Mouse (Mus musculus) 3134 (cell line): ENCODE data around the gene Kdelc2.

ENCODE experiments used
- DNase-seq: peaks from one replicate; pipeline ENCODE4 v3.0.0-alpha.2; 2011; ENCODE audit warnings: low spot score; ENCODE audit not compliant: insufficient read length; ENCODE audit errors: extremely low read depth

Gene Kdelc2

GRCm38 (mm10) chr9:53383951-53384866 lies at the start of gene Kdelc2:
Kdelc2 (plus strand) TSS chr9:53384025.
- DNase-seq, result peak; percentile 95

GRCm38 (mm10) chr9:53335131-53335530 lies 48.7 kb upstream of the Kdelc2 start:
- no peak for DNase-seq

- no peak for DNase-seq
Measured at GRCm38 (mm10) chr9:53339603-53340002, 44.2 kb upstream of the Kdelc2 start.

- no peak for DNase-seq
Measured at GRCm38 (mm10) chr9:53340328-53340916, 43.4 kb upstream of the Kdelc2 start.

GRCm38 (mm10) chr9:53340969-53341368 lies 42.9 kb upstream of the Kdelc2 start:
- DNase-seq, result no peak

- DNase-seq, result no peak
Measured at GRCm38 (mm10) chr9:53341981-53342380, 41.8 kb upstream of the Kdelc2 start.

GRCm38 (mm10) chr9:53344646-53345432 lies 39.0 kb upstream of the Kdelc2 start:
- no peak for DNase-seq

GRCm38 (mm10) chr9:53345728-53346127 lies 38.1 kb upstream of the Kdelc2 start:
- DNase-seq, result no peak

GRCm38 (mm10) chr9:53346402-53346801 lies 37.4 kb upstream of the Kdelc2 start:
- DNase-seq, result no peak

- no peak for DNase-seq
Measured at GRCm38 (mm10) chr9:53349211-53349610, 34.6 kb upstream of the Kdelc2 start.

GRCm38 (mm10) chr9:53350331-53350730 lies 33.5 kb upstream of the Kdelc2 start:
- no peak for DNase-seq

GRCm38 (mm10) chr9:53351899-53352298 lies 31.9 kb upstream of the Kdelc2 start:
- no peak for DNase-seq

GRCm38 (mm10) chr9:53353161-53353560 lies 30.7 kb upstream of the Kdelc2 start:
- no peak for DNase-seq

GRCm38 (mm10) chr9:53356219-53357155 lies 27.3 kb upstream of the Kdelc2 start:
- DNase-seq, result no peak

GRCm38 (mm10) chr9:53371339-53371738 lies 12.5 kb upstream of the Kdelc2 start:
- DNase-seq, result no peak

- no peak for DNase-seq
Measured at GRCm38 (mm10) chr9:53375907-53376306, 7.9 kb upstream of the Kdelc2 start.

GRCm38 (mm10) chr9:53376820-53377219 lies 7.0 kb upstream of the Kdelc2 start:
- no peak for DNase-seq

- no peak for DNase-seq
Measured at GRCm38 (mm10) chr9:53377597-53377996, 6.2 kb upstream of the Kdelc2 start.

GRCm38 (mm10) chr9:53378171-53378570 lies 5.7 kb upstream of the Kdelc2 start:
- DNase-seq, result no peak

GRCm38 (mm10) chr9:53380595-53380994 lies 3.2 kb upstream of the Kdelc2 start:
- DNase-seq, result no peak
